Mouse (Mus musculus): ENCODE data around the gene Tmc5.

The Tmc5 gene

DNA sequence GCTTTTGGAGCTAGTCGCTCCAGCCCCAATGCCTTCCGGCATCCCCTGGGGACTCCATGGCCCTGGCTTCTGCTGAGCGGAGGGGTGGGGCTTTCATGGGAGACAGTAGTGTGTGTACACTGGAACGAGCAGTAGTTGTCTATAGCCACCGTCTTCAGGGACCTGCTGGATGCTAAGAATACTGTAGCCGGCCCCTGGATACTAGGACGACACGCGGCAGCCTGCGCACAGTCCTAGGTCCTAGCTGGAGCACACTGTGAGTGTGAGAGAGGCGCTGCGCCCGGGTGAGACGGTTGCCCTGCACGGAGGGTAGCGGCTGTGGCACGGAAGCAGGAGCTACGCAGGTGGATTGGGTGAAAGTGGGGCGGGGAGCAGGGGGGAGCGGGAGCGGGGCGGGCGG, at the start of gene Tmc5:
Tmc5 (plus strand) TSS at position 97 of the 400 bp plus-strand sequence.
- CTCF ChIA-PET = no interaction called here

DNA sequence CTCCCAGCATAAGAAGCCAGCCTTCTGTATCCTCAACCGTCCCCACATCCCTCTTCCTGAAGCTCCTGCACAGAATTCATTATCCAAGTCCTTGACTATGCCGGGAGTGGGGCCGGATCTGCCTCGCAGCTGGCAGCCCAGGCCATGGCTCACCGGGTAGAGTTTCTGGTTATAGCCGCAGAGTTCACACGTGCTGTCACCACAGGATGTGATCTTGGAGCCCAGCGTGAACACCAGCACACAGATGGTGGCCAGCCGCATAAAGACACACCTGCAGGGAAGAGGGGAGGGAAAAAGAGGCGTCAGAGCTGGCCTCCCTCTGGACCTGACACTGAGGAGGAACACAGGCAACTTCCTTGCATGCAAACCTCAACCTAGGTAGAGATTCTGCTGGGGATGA, 49.6 kb upstream of the Tmc5 start:
- CTCF ChIA-PET = interaction anchor here (0.6 kb wide), 1 partner anchor 292 kb away, joined by 5 read pairs; no protein-coding TSS in a partner anchor

- CTCF ChIA-PET = no interaction called here
These were observed 43.2 kb upstream of the Tmc5 start for GRCm38 (mm10) chr7:118553881-118554280.

GRCm38 (mm10) chr7:118554290-118554689, 42.8 kb upstream of the Tmc5 start:
- CTCF ChIA-PET = no interaction called here

DNA sequence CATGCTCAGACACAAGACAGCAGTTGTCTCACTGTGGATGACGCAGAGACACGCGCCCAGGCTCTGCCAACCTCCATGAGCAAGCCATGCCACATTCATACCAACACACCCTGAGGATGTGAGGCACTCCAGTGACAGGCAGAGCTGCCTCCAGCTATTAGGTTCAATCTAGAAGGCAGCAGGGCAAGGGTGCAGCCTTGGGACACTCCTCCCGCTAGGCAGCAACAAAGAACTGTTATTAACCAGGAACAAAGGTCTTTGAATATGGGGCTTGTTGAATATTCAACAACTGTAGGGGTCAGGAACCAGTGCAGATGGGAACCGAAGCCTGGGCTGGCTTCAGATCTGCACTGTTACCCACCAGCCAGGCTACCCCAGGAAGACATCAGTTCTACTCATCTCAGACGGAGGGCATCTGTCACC, 28.0 kb upstream of the Tmc5 start:
- CTCF ChIA-PET = no interaction called here

DNA sequence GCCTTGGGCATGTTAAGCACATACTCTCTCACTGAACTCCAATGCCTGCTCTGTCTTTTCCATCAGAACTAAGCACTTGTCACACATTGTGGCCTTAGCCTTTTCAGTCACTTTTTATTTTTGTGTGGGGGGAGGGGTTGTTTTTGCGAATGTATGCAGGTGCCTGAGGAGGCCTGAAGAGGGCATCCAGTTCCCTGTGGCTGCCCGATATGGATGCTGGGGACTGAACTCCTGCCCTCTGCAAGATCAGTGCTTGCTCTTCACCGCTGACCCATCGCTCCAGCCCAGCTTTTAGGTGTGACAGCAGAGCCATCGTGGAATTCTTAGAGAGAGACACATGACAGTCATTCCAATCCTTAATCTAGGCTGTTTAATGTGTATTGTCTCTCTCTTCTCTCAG, 25.7 kb upstream of the Tmc5 start:
- CTCF ChIA-PET = no interaction called here

DNA sequence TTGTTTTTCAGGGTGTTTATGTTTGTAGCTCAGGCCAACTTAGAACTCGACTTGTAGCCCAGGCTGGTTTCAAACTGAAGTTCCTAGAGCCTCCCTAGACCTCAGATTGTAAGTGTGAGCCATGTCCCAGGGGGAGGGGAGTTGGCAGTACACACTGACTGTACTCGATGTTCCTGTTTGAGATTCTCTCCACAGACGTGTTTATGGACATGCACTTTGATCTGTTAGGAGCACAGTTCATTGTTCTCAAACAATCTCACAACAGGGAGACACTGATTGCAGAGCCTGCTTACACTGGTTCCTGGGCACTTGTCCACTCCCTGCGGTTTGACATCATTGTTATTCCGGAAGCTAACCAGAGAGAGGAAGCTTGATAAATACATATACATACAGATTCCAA, 25.1 kb upstream of the Tmc5 start:
- CTCF ChIA-PET = no interaction called here

DNA sequence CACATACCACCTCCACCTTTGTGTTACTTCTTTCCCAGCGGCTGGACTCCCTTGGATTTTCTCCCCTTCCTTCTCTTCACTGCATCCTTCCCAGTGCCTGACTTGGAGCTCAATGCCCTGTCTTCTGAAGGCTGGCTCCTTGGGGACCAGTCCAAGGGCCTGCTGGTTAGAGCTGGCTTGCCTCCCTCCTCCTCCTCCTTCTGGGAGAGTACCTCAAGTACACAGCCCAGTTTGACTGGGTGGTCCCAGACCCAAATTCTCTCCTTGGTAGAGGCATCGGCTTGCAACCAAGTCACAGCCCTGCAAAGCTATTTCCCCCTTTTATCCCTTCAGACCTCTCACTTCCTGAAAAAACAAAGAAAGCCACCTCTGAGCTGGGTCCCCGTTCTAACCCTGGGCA, 18.8 kb upstream of the Tmc5 start:
- CTCF ChIA-PET = no interaction called here

DNA sequence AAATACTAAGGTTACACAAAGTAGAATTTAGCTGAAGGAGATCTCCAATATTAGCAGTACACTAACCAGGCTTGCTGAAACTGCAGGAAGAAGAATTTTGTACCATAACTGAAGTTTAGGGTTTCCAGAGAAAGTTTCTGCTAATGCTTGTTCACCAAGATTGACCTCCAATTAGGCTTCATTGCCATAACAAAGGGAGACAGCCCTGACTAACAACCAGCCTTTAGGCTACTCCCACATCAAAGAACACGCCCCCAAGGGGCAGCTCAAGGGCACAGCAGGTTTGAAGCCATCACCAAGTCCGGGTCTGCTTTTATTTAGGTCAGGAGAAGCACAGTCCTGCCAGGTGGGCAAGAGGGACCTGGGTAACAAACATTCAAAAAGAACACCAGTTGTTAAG, 17.2 kb upstream of the Tmc5 start:
- CTCF ChIA-PET = no interaction called here

- CTCF ChIA-PET = interaction anchor here (1.5 kb wide), 1 partner anchor 11 kb away, joined by 5 read pairs; no protein-coding TSS in a partner anchor
These were observed 13.3 kb upstream of the Tmc5 start for GRCm38 (mm10) chr7:118583821-118584220.

- CTCF ChIA-PET = interaction anchor here (1.5 kb wide), 1 partner anchor 11 kb away, joined by 5 read pairs; no protein-coding TSS in a partner anchor
These were observed 12.7 kb upstream of the Tmc5 start, which contains the start of gene Tmc7 for GRCm38 (mm10) chr7:118584257-118584907. TSS of gene Tmc7 (minus strand) at chr7:118584736.

- CTCF ChIA-PET = interaction anchor here (1.5 kb wide), 1 partner anchor 10 kb away, joined by 5 read pairs; no protein-coding TSS in a partner anchor
These were observed 12.2 kb upstream of the Tmc5 start for GRCm38 (mm10) chr7:118584926-118585325.

DNA sequence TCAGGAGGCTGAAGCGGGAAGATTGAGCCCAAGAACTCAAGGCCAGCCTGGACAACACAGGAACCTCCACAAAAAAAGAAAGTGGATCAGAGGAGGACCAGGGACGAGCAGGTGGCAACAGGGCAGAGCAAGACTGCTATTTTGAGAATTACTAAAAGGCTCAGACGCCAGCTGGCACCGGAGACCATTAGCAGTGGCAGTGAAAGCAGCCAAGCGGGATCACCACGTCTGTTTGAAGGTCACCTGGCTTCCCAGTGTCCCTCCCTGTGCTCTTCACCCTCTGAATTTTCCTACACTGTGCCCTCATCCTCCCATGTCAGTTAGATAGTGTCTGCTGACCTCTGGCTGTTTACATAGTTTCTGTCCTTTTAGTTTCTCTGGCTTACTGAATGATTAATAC, 11.2 kb upstream of the Tmc5 start:
- CTCF ChIA-PET = no interaction called here

- CTCF ChIA-PET = no interaction called here
These were observed 6.3 kb upstream of the Tmc5 start for GRCm38 (mm10) chr7:118590726-118591305.

DNA sequence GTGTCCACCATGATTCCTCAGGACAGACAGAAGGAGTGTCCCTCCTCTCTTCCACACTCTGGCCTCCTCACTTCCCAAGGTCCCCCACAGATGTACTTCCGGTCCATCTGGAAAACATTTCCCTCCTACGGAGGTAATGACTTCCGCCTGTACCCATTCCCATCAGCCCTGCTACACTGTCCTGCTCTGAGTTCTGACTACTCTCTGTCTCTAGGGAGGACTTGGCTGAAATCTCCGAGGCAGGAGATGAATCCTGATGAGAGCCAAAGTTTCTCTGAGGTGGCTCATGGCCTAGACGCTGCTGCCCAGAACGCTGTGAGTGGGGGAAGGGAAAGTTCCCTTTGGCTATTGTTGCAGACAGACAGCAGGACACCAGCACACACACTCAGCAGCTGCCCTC, 5.0 kb upstream of the Tmc5 start:
- CTCF ChIA-PET = no interaction called here

DNA sequence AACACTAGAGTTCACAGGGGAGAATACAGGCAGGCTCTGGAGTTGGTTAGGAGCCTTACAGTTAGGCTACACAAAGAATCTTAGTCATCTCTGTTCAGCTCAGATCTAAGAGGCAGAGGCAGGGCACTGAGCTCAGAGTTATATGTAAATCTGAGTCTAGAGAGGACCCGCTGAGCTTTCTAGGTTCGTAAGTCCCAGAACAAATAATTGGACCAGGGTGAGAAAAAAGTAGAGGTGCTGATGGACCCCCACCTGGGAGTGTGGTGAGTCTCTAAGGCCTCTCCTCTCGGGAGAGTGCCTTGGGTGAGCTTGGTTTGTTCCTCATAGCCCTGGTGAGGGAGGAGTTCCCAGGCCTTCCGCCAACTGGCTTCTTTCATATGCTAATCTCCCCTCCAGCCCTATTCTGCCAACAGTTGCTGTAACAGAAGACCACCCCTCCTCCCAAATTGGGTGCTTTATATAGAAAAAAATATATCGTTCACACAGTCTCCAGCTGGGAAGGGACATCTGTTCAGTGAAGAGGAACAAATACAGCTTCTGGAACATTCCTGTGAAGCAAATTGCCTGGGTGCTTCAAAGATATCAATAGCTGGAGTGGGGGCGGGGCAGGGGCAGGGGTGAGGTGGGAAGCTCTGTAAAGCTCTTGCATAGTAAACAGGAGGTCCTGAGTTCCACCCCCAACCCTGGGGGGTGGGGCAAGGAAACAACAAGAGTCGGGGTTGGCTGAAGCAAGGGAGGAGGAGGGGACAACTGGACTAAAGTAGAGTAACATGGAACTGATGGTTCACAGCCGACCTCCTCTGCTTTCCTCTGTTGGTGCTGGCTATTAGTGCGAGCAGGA, 3.3 kb upstream of the Tmc5 start:
- CTCF ChIA-PET = interaction anchor here (0.6 kb wide), 1 partner anchor 71 kb away, joined by 4 read pairs; no protein-coding TSS in a partner anchor

DNA sequence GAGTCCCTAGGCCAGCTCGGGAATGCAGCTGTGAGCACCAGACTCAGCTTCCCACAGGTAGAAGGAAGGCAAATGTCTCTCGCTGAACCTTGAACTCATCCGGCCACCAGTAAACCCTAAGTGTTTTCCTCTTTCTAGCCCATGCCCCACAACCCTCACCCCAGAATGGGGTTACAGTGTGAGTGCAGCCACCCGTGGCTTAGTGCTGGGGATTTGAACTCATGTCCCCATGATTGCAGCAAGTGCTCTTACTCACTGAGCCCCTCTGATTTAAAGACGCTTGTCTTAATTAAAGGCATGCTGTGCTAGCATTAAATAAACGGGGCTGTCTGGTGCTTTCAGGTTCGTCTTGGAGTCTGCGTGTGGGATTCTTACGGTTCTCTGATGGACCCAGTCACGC, 2.5 kb upstream of the Tmc5 start:
- CTCF ChIA-PET = interaction anchor here (1.0 kb wide), 1 partner anchor 10 kb away, joined by 5 read pairs; the partner anchor contains the start of gene Tmc7

DNA sequence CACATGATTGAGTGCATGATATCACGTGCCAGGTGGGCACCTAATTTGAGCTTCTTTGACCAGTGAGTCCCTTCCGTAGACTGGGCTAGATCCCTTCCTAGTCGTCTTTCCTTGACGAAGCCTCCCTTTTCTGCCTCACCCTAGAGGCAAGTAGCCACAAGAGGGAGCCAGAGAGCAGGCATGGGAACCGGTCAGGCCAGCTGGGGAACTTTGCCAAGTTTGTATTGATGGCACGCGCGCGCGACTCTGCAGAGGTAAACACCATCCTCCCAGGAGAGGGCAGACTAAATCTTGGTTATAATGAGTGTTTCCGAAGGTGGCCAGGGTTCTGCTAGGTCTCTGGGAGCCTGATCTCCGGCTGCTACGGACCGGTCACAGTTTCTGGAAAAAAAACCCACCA, 1.9 kb upstream of the Tmc5 start:
- CTCF ChIA-PET = interaction anchor here (1.0 kb wide), 1 partner anchor 11 kb away, joined by 5 read pairs; the partner anchor contains the start of gene Tmc7

DNA sequence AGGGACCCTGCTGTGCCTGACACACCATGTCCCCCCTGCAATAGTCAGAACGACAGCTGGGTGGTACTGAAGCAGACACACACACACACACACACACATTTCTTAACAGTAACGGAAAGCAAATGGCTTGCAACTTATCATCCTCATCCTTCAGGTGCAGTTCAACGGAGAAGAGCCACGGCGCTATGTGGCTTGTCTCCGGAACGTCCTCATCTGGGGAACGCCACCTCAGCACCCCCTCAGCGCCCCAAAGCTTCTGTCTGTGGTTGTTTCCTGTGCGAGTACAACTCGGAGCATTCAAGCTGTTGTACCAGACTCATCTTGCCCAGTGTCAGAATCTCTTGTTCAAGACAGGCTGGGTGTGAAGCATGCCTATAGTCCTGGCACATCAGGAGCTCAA, 826 bp upstream of the Tmc5 start:
- CTCF ChIA-PET = no interaction called here

DNA sequence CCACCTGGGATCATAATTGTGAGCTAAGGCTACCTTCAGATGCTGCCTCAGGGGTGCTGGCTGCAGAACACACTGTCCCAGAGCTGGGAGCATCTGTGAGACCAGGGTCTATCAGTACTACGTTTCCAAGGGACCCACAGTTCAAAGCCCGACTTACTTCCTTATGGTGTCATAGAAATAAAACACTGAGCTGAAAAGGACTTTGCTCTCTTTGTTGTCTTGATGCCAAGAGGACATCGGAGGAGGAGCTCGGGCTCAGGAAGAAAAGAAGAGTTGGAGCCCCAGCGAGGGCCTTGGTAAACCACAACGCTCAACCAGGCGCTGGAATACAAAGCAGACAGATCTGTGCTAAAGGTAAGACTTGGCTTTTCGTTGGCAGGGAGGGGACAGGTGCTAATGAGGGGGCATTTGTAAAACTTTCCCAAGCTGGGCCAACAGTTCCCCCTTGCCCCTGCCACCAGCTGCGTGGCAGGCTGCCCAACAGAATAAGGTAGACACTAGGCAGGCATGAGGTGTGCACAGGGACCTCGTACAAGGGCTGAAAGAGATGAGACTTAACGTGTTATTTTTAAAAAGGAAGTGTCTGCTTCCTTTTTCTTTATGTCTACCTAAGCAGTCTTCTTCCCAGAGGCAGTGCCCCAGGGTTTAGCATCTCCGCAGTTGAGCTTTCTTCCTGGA, 3.0 kb downstream of the Tmc5 start:
- CTCF ChIA-PET = no interaction called here

- CTCF ChIA-PET = no interaction called here
These were observed 7.7 kb downstream of the Tmc5 start for GRCm38 (mm10) chr7:118604842-118605241.

DNA sequence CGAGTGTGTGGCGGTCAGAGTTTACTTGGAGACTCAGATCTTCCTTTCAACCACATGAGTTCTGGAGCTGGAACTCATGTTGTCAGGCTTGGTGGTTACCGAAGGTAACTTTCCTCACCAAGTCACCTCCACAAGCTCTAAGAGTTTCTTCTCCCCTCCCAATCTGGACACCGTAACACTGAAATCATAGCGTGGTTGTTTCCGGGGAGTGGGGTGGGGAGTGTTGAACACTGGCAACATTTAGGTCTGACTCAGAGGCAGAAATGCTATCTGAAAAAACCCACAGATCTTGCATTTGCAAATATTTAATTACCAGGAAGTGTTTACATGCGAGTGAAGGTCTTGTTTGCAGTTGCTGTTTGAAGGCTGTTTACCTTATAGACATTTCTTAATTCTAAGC, 12.7 kb downstream of the Tmc5 start:
- CTCF ChIA-PET = no interaction called here
